Mouse (Mus musculus) adrenal gland (tissue): ENCODE data around the gene Nr1i3.
"Not testable (repeated sequence)": the region's sequence is repeated elsewhere in the genome, so short reads cannot be mapped to it uniquely, and the experiment has no call there.

Source experiments
- intact Hi-C: fragments of 180-260 bp; cut with DNase I; formaldehyde crosslinking; loops from one replicate; pipeline ENCODE4 v1.15.1; 2025

Gene Nr1i3

GRCm38 (mm10) chr1:171226780-171227179 lies 13.0 kb downstream of the Nr1i3 start:
- intact Hi-C loops: no loop called here

GRCm38 (mm10) chr1:171227879-171228278 lies 14.1 kb downstream of the Nr1i3 start:
- intact Hi-C loops: no loop called here

- intact Hi-C loops: no loop called here
Observed at GRCm38 (mm10) chr1:171229750-171230149, 16.0 kb downstream of the Nr1i3 start.

GRCm38 (mm10) chr1:171230215-171230614 lies 16.4 kb downstream of the Nr1i3 start:
- intact Hi-C loops: no loop called here

- intact Hi-C loops: no loop called here
Observed at GRCm38 (mm10) chr1:171231844-171232243, 18.1 kb downstream of the Nr1i3 start.

- intact Hi-C loops: no loop called here
Observed at GRCm38 (mm10) chr1:171232348-171232747, 18.6 kb downstream of the Nr1i3 start.

- intact Hi-C loops: no loop called here
Observed at GRCm38 (mm10) chr1:171232800-171233730, 19.3 kb downstream of the Nr1i3 start.

- intact Hi-C loops: no loop called here
Observed at GRCm38 (mm10) chr1:171234126-171234525, 20.4 kb downstream of the Nr1i3 start, which contains the start of gene Fcer1g. Fcer1g (minus strand) TSS chr1:171234365.

GRCm38 (mm10) chr1:171234538-171234937 lies 20.8 kb downstream of the Nr1i3 start:
- intact Hi-C loops: no loop called here

- intact Hi-C loops: no loop called here
Observed at GRCm38 (mm10) chr1:171235791-171236190, 22.0 kb downstream of the Nr1i3 start.

GRCm38 (mm10) chr1:171237438-171237837 lies 23.7 kb downstream of the Nr1i3 start:
- intact Hi-C loops: no loop called here

GRCm38 (mm10) chr1:171238463-171238862 lies 24.7 kb downstream of the Nr1i3 start:
- intact Hi-C loops: loop anchor here (2.0 kb wide), 1 partner anchor 14 kb away; the partner anchor contains the start of gene Apoa2

GRCm38 (mm10) chr1:171239992-171240744 lies 26.4 kb downstream of the Nr1i3 start:
- intact Hi-C loops: loop anchor here (2.0 kb wide), 1 partner anchor 15 kb away; the partner anchor contains the start of gene Apoa2

GRCm38 (mm10) chr1:171240911-171241310 lies 27.1 kb downstream of the Nr1i3 start:
- intact Hi-C loops: no loop called here

- intact Hi-C loops: not testable (repeated sequence)
Observed at GRCm38 (mm10) chr1:171241952-171242351, 28.2 kb downstream of the Nr1i3 start.

- intact Hi-C loops: no loop called here
Observed at GRCm38 (mm10) chr1:171245353-171245752, 31.6 kb downstream of the Nr1i3 start.

- intact Hi-C loops: no loop called here
Observed at GRCm38 (mm10) chr1:171246709-171247452, 33.1 kb downstream of the Nr1i3 start.

- intact Hi-C loops: no loop called here
Observed at GRCm38 (mm10) chr1:171247453-171247841, 33.7 kb downstream of the Nr1i3 start.

GRCm38 (mm10) chr1:171247916-171248315 lies 34.1 kb downstream of the Nr1i3 start:
- intact Hi-C loops: no loop called here

- intact Hi-C loops: no loop called here
Observed at GRCm38 (mm10) chr1:171248386-171249226, 34.8 kb downstream of the Nr1i3 start.
